Mouse (Mus musculus): ENCODE measurements around the gene Zdhhc22. TPM values are rescaled to one million over a fixed set of nuclear protein-coding genes. Genes with fewer than 3 reads are reported as not detected.
A peak's percentile ranks its signal among the peaks of the same experiment; 100 is the strongest.

The Zdhhc22 gene
- polyA plus RNA-seq, 1 experiment from 2014 or later, result not detected

- no peak overlapping the region for H3K9ac ChIP-seq
- 64% methylated on average over 6 of the region's 6 CpGs for WGBS
- ATAC-seq (ENCODE audit: insufficient number of reproducible peaks, low FRiP score), result no peak
- H3K4me1 ChIP-seq (replicated peaks), result peaks cover 14% of the 10 kb centered on the region
- peaks cover 27% of the 10 kb centered on the region for H3K27me3 ChIP-seq (replicated peaks)
- H3K9me3 ChIP-seq (replicated peaks), result no peaks in the 10 kb centered on the region
- H3K4me2 ChIP-seq, result no peak overlapping the region
- H3K4me3 ChIP-seq, result no peak overlapping the region
- H3K27ac ChIP-seq (ENCODE audit: poor library complexity, severe bottlenecking), result no peak overlapping the region
- H3K36me3 ChIP-seq, result no peaks in the 10 kb centered on the region
Measured at GRCm38 (mm10) chr12:86995931-86996330, 5.7 kb upstream of the Zdhhc22 start.

GRCm38 (mm10) chr12:86994776-86995175 lies 4.5 kb upstream of the Zdhhc22 start:
- Histone ChIP-seq H3K4me1 (replicated peaks) (peaks cover 15% of the 10 kb centered on the region), H3K27me3 (replicated peaks) (peaks cover 39% of the 10 kb centered on the region), H3K9ac (no peak overlapping the region), H3K4me3 (no peak overlapping the region), H3K27ac (ENCODE audit: poor library complexity, severe bottlenecking) (no peak overlapping the region), H3K9me3 (replicated peaks) (no peaks in the 10 kb centered on the region), H3K36me3 (no peaks in the 10 kb centered on the region), H3K4me2 (no peak overlapping the region)
- ATAC-seq (ENCODE audit: insufficient number of reproducible peaks, low FRiP score), result no peak
- WGBS, result 55% methylated on average over 3 of the region's 3 CpGs

GRCm38 (mm10) chr12:86994166-86994565 lies 3.9 kb upstream of the Zdhhc22 start:
- ATAC-seq (ENCODE audit: insufficient number of reproducible peaks, low FRiP score), result no peak
- H3K9me3 ChIP-seq (replicated peaks), result no peaks in the 10 kb centered on the region
- H3K36me3 ChIP-seq, result no peaks in the 10 kb centered on the region
- H3K4me3 ChIP-seq, result no peak overlapping the region
- WGBS, result 29% methylated on average over 4 of the region's 4 CpGs
- no peak overlapping the region for H3K4me2 ChIP-seq
- no peak overlapping the region for H3K27ac ChIP-seq (ENCODE audit: poor library complexity, severe bottlenecking)
- peaks cover 15% of the 10 kb centered on the region for H3K4me1 ChIP-seq (replicated peaks)
- H3K9ac ChIP-seq, result no peak overlapping the region
- H3K27me3 ChIP-seq (replicated peaks), result peaks cover 45% of the 10 kb centered on the region

- no peak overlapping the region for H3K27ac ChIP-seq (ENCODE audit: poor library complexity, severe bottlenecking)
- peaks cover 79% of the 10 kb centered on the region for H3K27me3 ChIP-seq (replicated peaks)
- no peak for ATAC-seq (ENCODE audit: insufficient number of reproducible peaks, low FRiP score)
- H3K4me2 ChIP-seq, result peak overlapping the region; percentile 63; the same call in 1 of the 2 replicates
- H3K4me3 ChIP-seq, result no peak overlapping the region
- H3K36me3 ChIP-seq, result no peaks in the 10 kb centered on the region
- WGBS, result 37% methylated on average over 2 of the region's 2 CpGs
- no peak overlapping the region for H3K9ac ChIP-seq
- H3K9me3 ChIP-seq (replicated peaks), result no peaks in the 10 kb centered on the region
- H3K4me1 ChIP-seq (replicated peaks), result peaks cover 14% of the 10 kb centered on the region
Measured at GRCm38 (mm10) chr12:86990755-86991110, 503 bp upstream of the Zdhhc22 start.

GRCm38 (mm10) chr12:86989378-86989777 lies 852 bp downstream of the Zdhhc22 start:
- Histone ChIP-seq H3K27ac (ENCODE audit: poor library complexity, severe bottlenecking) (no peak overlapping the region), H3K27me3 (replicated peaks) (peaks cover 93% of the 10 kb centered on the region), H3K9me3 (replicated peaks) (no peaks in the 10 kb centered on the region), H3K4me2 (no peak overlapping the region), H3K9ac (no peak overlapping the region), H3K36me3 (no peaks in the 10 kb centered on the region), H3K4me3 (no peak overlapping the region), H3K4me1 (replicated peaks) (peaks cover 14% of the 10 kb centered on the region)
- no peak for ATAC-seq (ENCODE audit: insufficient number of reproducible peaks, low FRiP score)
- 11% methylated on average over 15 of the region's 15 CpGs for WGBS

GRCm38 (mm10) chr12:86988227-86988626 lies 2.0 kb downstream of the Zdhhc22 start:
- H3K4me1 ChIP-seq (replicated peaks), result peaks cover 20% of the 10 kb centered on the region
- no peak for ATAC-seq (ENCODE audit: insufficient number of reproducible peaks, low FRiP score)
- WGBS, result 39% methylated on average over 16 of the region's 16 CpGs

GRCm38 (mm10) chr12:86986562-86986961 lies 3.7 kb downstream of the Zdhhc22 start:
- Histone ChIP-seq H3K27me3 (replicated peaks) (peaks cover 99% of the 10 kb centered on the region), H3K4me3 (no peak overlapping the region), H3K36me3 (no peaks in the 10 kb centered on the region), H3K9ac (no peak overlapping the region), H3K4me1 (replicated peaks) (peaks cover 23% of the 10 kb centered on the region), H3K27ac (ENCODE audit: poor library complexity, severe bottlenecking) (no peak overlapping the region), H3K9me3 (replicated peaks) (no peaks in the 10 kb centered on the region), H3K4me2 (no peak overlapping the region)
- 72% methylated on average over 4 of the region's 4 CpGs for WGBS
- ATAC-seq (ENCODE audit: insufficient number of reproducible peaks, low FRiP score), result no peak

More at GRCm38 (mm10) chr12:86988227-86988626, 2.0 kb downstream of the Zdhhc22 start:
- no peaks in the 10 kb centered on the region for H3K36me3 ChIP-seq
- no peak overlapping the region for H3K27ac ChIP-seq (ENCODE audit: poor library complexity, severe bottlenecking)
- H3K27me3 ChIP-seq (replicated peaks), result peaks cover 99% of the 10 kb centered on the region
- H3K9me3 ChIP-seq (replicated peaks), result no peaks in the 10 kb centered on the region
- H3K9ac ChIP-seq, result no peak overlapping the region
- H3K4me3 ChIP-seq, result no peak overlapping the region
- H3K4me2 ChIP-seq, result no peak overlapping the region

GRCm38 (mm10) chr12:86984194-86984555 lies 6.1 kb downstream of the Zdhhc22 start:
- no peak overlapping the region for H3K4me3 ChIP-seq
- no peaks in the 10 kb centered on the region for H3K9me3 ChIP-seq (replicated peaks)
- peaks cover 9% of the 10 kb centered on the region; the same call in 1 of the 2 replicates for H3K4me1 ChIP-seq (replicated peaks)
- 3% methylated on average over 6 of the region's 6 CpGs for WGBS
- H3K27ac ChIP-seq (ENCODE audit: poor library complexity, severe bottlenecking), result no peak overlapping the region
- no peak for ATAC-seq (ENCODE audit: insufficient number of reproducible peaks, low FRiP score)
- H3K27me3 ChIP-seq (replicated peaks), result peaks cover 97% of the 10 kb centered on the region
- no peak overlapping the region for H3K4me2 ChIP-seq
- H3K36me3 ChIP-seq, result no peaks in the 10 kb centered on the region
- no peak overlapping the region for H3K9ac ChIP-seq

- H3K27me3 ChIP-seq (replicated peaks), result peaks cover 97% of the 10 kb centered on the region
- no peak for ATAC-seq (ENCODE audit: insufficient number of reproducible peaks, low FRiP score)
- H3K4me1 ChIP-seq (replicated peaks), result peaks cover 9% of the 10 kb centered on the region; the same call in 1 of the 2 replicates
- no peaks in the 10 kb centered on the region for H3K9me3 ChIP-seq (replicated peaks)
- no peak overlapping the region for H3K9ac ChIP-seq
- 2% methylated on average over 28 of the region's 28 CpGs for WGBS
- H3K4me2 ChIP-seq, result peak overlapping the region; percentile 42
- no peak overlapping the region for H3K27ac ChIP-seq (ENCODE audit: poor library complexity, severe bottlenecking)
- H3K36me3 ChIP-seq, result no peaks in the 10 kb centered on the region
- no peak overlapping the region for H3K4me3 ChIP-seq
Measured at GRCm38 (mm10) chr12:86983470-86984193, 6.6 kb downstream of the Zdhhc22 start.

- Histone ChIP-seq H3K4me3 (no peak overlapping the region), H3K9ac (no peak overlapping the region), H3K4me2 (no peak overlapping the region), H3K27ac (ENCODE audit: poor library complexity, severe bottlenecking) (no peak overlapping the region), H3K4me1 (replicated peaks) (peaks cover 15% of the 10 kb centered on the region; the same call in 1 of the 2 replicates), H3K9me3 (replicated peaks) (no peaks in the 10 kb centered on the region), H3K36me3 (no peaks in the 10 kb centered on the region), H3K27me3 (replicated peaks) (peaks cover 91% of the 10 kb centered on the region)
- WGBS, result 21% methylated on average over 9 of the region's 9 CpGs
- ATAC-seq (ENCODE audit: insufficient number of reproducible peaks, low FRiP score), result no peak
Measured at GRCm38 (mm10) chr12:86981180-86981579, 9.1 kb downstream of the Zdhhc22 start.

- no peak overlapping the region for H3K4me3 ChIP-seq
- H3K4me1 ChIP-seq (replicated peaks), result peaks cover 35% of the 10 kb centered on the region
- 16% methylated on average over 15 of the region's 15 CpGs for WGBS
- no peak overlapping the region for H3K9ac ChIP-seq
- no peak overlapping the region for H3K4me2 ChIP-seq
- H3K36me3 ChIP-seq, result no peaks in the 10 kb centered on the region
- H3K9me3 ChIP-seq (replicated peaks), result no peaks in the 10 kb centered on the region
- H3K27me3 ChIP-seq (replicated peaks), result peaks cover 69% of the 10 kb centered on the region
- H3K27ac ChIP-seq (ENCODE audit: poor library complexity, severe bottlenecking), result no peak overlapping the region
- ATAC-seq (ENCODE audit: insufficient number of reproducible peaks, low FRiP score), result no peak
Measured at GRCm38 (mm10) chr12:86977833-86978232, 12.4 kb downstream of the Zdhhc22 start.

Data from heart, embryonic 12.5 days (tissue).